Mouse (Mus musculus) ES-E14 (cell line): ENCODE measurements around the gene Rmdn2. TPM values are rescaled to one million over a fixed set of nuclear protein-coding genes. Genes with fewer than 3 reads are reported as not detected.

Source experiments
- DNase-seq: peaks from one replicate; pipeline ENCODE4 v3.0.0-alpha.2; 2013; ENCODE audit warnings: low read depth, low spot score
- H3K27ac ChIP-seq: 2 replicates; pipeline ENCODE4 v1.5.1; 2012; ENCODE audit warnings: low read depth, mild to moderate bottlenecking, low read length, moderate library complexity, mixed read lengths; ENCODE audit not compliant: poor library complexity, insufficient read depth, severe bottlenecking
- H3K36me3 ChIP-seq: 2 replicates; pipeline ENCODE4 v1.6.1; 2012; ENCODE audit warnings: mild to moderate bottlenecking, low read length, moderate library complexity, mixed read lengths; ENCODE audit not compliant: control insufficient read depth, poor library complexity, insufficient read depth, severe bottlenecking
- H3K4me1 ChIP-seq, 2 experiments: fragments of 150-350 bp in 1 of 2; sonication (generic) in 1 of 2; 2 replicates each; pipeline ENCODE4 v1.6.1; 2012; ENCODE audit warnings: low read length in 2 of 2, mild to moderate bottlenecking in 1 of 2, mixed read lengths in 1 of 2; ENCODE audit not compliant: control insufficient read depth in 2 of 2, insufficient read depth in 2 of 2, poor library complexity in 1 of 2
- H3K4me3 ChIP-seq, 2 experiments: fragments of 150-350 bp in 1 of 2; sonication (generic) in 1 of 2; 2 replicates each; pipeline ENCODE4 v1.5.1; 2012; ENCODE audit warnings: low read length in 2 of 2, low read depth in 1 of 2, mild to moderate bottlenecking in 1 of 2, mixed read lengths in 1 of 2; ENCODE audit not compliant: insufficient read depth in 1 of 2, poor library complexity in 1 of 2, severe bottlenecking in 1 of 2
- H3K9ac ChIP-seq: 2 replicates; pipeline ENCODE4 v1.6.1; 2012; ENCODE audit warnings: low read depth, mild to moderate bottlenecking, low read length, mixed read lengths; ENCODE audit not compliant: poor library complexity, insufficient read depth, severe bottlenecking
- H3K9me3 ChIP-seq: fragments of 150-350 bp; sonication (generic); 2 replicates; pipeline ENCODE4 v1.6.1; 2012; ENCODE audit warnings: low read depth, mild to moderate bottlenecking, low read length; ENCODE audit not compliant: control insufficient read depth, insufficient read depth
- CHD2 ChIP-seq: IDR thresholded peaks from 2 replicates; pipeline ENCODE4 v1.6.1; 2014; ENCODE audit warnings: mild to moderate bottlenecking, low read depth, low read length, inconsistent platforms
- HCFC1 ChIP-seq: IDR thresholded peaks from 2 replicates; pipeline ENCODE4 v1.6.1; 2012; ENCODE audit warnings: low read length, inconsistent platforms, borderline replicate concordance; ENCODE audit not compliant: insufficient read depth
- MAFK ChIP-seq: IDR thresholded peaks from 2 replicates; pipeline ENCODE4 v1.6.1; 2014; ENCODE audit warnings: mild to moderate bottlenecking, low read depth, low read length, inconsistent platforms; ENCODE audit not compliant: insufficient read depth
- ZC3H11A ChIP-seq: IDR thresholded peaks from 2 replicates; pipeline ENCODE4 v1.6.1; 2012; ENCODE audit warnings: low read depth, mild to moderate bottlenecking, inconsistent platforms, low read length, borderline replicate concordance
- ZNF384 ChIP-seq: IDR thresholded peaks from 2 replicates; pipeline ENCODE4 v1.6.1; 2012; ENCODE audit warnings: low read depth, low read length, inconsistent platforms
- in situ Hi-C, 2 experiments: fragments of 600-800 bp; cut with MboI; formaldehyde crosslinking; loops; one replicate each; pipeline ENCODE4 v1.15.1; 2025; ENCODE audit warnings: low sequenced_read_pairs in 2 of 2, inconsistent platforms in 1 of 2; ENCODE audit not compliant: unreplicated experiment in 2 of 2
- total RNA-seq: library from RNA; depleted of rRNA; stranded (reverse); fragments of 300-350 nt; gene quantifications from 2 replicates; pipeline ENCODE4 v1.2.3, GENCODE M21; 2012

Rmdn2 gene
- total RNA-seq, 1 experiment = 11.3 TPM

DNA sequence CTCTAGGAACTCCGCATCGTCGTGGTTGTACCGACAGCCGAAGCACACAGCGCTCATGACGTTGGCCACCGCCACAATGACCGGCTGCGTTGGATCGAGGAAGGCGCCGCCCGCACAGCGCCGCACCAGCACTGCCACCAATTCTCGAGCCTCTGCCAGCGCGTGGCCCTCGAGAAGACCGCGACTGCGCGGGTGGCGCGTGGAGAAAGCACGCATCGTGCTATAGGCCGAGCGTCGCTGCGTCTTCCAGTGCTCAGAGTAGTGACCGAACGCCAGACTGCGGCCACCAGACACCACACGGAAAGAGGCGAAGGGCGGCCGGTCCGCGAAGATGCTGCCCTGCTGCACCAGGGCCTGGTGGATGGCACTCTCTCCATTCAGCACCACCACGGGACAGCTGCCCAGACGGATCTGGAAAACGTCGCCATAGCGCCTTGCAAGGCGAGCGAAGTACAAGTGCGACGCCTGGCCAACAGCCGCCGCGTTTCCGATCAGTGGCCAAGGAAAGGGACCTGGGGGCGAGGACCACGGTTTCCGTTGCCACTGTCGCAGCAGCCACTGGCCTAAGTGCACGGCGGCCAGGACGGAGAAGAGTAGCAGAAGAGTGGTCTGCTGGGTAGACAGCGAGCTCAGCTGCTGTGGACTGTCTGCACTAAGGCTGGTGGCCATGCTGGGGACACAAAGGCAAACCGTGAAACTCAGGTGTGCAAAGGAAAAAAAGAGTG is 102.1 kb downstream of the Rmdn2 start:
- TF ChIP-seq HCFC1 (no peak), CHD2 (no peak), ZNF384 (no peak), MAFK (no peak), ZC3H11A (no peak)
- Histone ChIP-seq H3K27ac (no peak overlapping the region), H3K4me3 (peak overlapping the region; percentile 34 to 53), H3K4me1 (peaks cover 0 to 8% of the 10 kb centered on the region in 2 experiments; a peak in 1 of 4 replicates), H3K36me3 (no peaks in the 10 kb centered on the region), H3K9me3 (no peaks in the 10 kb centered on the region), H3K9ac (no peak overlapping the region)
- DNase-seq = no peak
- in situ Hi-C loops = no loop called here

DNA sequence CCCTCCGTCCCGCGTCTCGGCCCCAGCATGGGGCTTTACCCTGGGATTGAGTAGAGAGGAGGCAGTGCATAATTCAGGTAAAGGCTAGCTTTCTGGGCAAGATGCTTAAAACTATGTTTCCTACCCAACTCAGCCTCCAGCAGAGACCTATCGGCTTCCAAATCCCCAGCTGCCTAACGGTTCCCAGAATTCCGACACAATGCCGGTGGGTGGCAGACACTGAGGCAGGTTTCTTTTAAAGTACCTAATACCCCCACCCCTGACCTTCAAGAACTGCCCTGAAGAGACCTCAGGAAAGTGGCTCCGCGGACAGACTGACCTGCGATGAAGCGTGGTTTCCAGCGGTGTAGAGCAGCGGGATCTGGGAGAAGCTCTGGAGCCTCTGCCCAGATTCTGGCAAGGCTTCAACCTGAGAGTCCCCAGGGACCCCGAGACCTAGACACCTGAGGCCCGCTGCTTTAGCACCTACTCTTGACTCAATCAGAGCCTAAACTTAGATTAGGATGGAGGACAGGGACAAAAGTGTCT is 102.8 kb downstream of the Rmdn2 start:
- in situ Hi-C loops = no loop called here
- no peak for TF ChIP-seq CHD2
- TF ChIP-seq ZC3H11A = no peak
- no peak for TF ChIP-seq ZNF384
- no peak for TF ChIP-seq HCFC1
- no peak for TF ChIP-seq MAFK
- H3K27ac ChIP-seq = no peak overlapping the region
- peak overlapping the region in 1 of 2 experiments; percentile 53; a peak in 2 of 4 replicates for H3K4me3 ChIP-seq
- no peak for DNase-seq
- H3K4me1 ChIP-seq = peaks cover 0 to 8% of the 10 kb centered on the region in 2 experiments; a peak in 1 of 4 replicates
- no peaks in the 10 kb centered on the region for H3K36me3 ChIP-seq
- H3K9ac ChIP-seq = no peak overlapping the region
- no peaks in the 10 kb centered on the region for H3K9me3 ChIP-seq

- no peak for DNase-seq
- Histone ChIP-seq H3K36me3 (no peaks in the 10 kb centered on the region), H3K9ac (no peak within 1 kb of the TSS), H3K9me3 (no peaks in the 10 kb centered on the region), H3K27ac (no peak within 1 kb of the TSS), H3K4me3 (peak within 1 kb of the TSS; percentile 58 to 61), H3K4me1 (peaks cover 0 to 8% of the 10 kb centered on the region in 2 experiments; a peak in 1 of 4 replicates)
- no peak for TF ChIP-seq ZC3H11A
- TF ChIP-seq HCFC1 = no peak
- no peak for TF ChIP-seq MAFK
- no peak for TF ChIP-seq CHD2
- TF ChIP-seq ZNF384 = no peak
- in situ Hi-C loops = no loop called here
Measured at GRCm38 (mm10) chr17:79714931-79715637, 103.4 kb downstream of the Rmdn2 start, which contains the start of gene Cyp1b1. Gene Cyp1b1 (minus strand): TSS chr17:79715061.

DNA sequence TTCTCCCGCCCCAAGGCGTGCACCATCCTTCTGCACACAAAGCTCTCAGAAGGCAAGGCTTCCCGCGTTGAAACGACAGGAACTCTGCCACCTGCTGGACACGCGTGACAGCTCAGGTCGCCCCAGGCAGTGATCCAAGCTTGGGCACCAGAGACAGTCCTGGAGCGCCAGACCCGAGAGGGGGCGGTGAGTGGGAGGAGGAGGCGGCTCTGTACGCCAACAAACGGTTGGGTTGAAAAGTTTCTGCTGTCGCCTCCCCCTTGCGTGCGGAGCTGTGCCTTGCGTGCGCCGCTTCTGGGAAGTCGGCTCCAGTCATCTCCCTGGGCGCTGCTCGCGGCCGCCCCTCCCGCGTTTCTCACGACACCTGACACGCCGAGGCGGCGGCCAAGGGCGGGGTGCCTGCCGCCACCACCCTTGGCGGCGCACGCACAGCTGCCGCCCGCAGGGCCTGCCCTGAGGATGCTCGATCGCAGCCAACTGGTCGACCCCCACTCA is 104.0 kb downstream of the Rmdn2 start:
- H3K36me3 ChIP-seq = no peaks in the 10 kb centered on the region
- peak; percentile 94 for DNase-seq
- in situ Hi-C loops = no loop called here
- no peak overlapping the region for H3K27ac ChIP-seq
- H3K9me3 ChIP-seq = no peaks in the 10 kb centered on the region
- peaks cover 0 to 8% of the 10 kb centered on the region in 2 experiments; a peak in 1 of 4 replicates for H3K4me1 ChIP-seq
- TF ChIP-seq HCFC1 (no peak; the same call in 1 of the 2 replicates), ZNF384 (no peak), CHD2 (0 out of 2 replicates have a peak, but pooled peaks have one; percentile 12), ZC3H11A (peak; percentile 38; the same call in 1 of the 2 replicates), MAFK (no peak)
- H3K4me3 ChIP-seq = peak overlapping the region; percentile 58 to 61
- H3K9ac ChIP-seq = no peak overlapping the region
